Mouse (Mus musculus): Measurements from ENCODE around the gene Sufu.

Gene Sufu

DNA sequence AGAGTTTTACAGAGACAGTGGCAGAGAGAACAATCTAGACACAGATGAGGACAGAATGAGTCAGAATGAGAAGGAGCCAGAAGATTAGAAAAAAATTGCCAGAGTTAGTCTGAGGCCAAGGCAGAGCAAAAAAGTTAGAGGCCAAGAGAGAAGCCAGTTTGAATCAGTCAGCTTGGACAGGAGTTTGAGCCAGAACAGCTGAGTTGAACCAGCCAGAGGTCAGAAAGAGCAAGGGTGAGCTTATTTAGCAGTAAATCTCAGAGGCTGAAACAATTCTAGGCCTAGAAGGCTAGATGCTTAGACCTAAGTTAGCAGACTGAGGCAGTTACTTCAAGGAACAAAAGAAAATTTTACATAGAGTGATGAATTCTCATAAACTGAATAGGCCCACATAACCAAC, 32.6 kb downstream of the Sufu start:
- DNase-seq (ENCODE audit: low spot score in 2 of 2): no peak

DNA sequence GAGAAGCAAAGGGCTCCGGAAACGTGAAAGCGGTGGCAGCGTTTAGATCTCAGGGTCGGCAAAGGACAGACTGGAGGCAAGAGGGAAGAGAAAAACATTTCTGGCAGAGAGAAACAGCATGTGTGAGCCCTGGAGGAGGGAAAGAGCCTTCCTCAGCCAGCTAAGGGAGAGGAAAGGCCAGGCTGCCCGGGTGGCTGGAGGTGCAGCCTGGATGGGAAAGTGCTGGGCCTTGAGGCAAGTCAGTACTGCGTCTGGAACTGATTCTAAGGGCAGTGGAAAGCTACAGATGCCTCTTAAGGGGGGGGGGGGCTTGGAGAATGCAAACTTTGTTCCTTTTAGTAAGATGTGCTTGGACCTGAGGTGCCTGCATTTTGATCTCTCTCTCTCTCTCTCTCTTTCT, 37.0 kb downstream of the Sufu start:
- no peak for DNase-seq (ENCODE audit: low spot score in 2 of 2)

DNA sequence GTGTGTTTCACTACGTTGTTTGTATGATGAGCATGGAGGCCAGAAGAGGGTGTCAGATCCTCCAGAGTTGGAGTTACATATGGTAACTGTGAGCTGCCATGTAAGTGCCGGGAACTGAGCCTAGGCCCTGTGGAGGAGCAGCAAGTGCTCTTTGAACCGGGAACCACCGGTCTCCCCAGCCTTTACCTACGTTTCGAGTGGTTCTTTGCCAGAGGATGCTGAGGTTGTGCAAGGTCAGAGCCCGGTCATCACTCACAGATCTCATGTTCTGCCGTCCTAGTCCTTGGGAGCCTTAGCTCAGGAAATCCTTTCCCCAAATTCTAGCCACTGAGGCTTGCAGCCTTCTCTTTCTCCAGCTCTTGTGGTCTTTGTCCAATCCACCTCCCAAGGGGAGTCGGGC, 37.5 kb downstream of the Sufu start:
- DNase-seq (ENCODE audit: low spot score in 2 of 2): no peak

DNA sequence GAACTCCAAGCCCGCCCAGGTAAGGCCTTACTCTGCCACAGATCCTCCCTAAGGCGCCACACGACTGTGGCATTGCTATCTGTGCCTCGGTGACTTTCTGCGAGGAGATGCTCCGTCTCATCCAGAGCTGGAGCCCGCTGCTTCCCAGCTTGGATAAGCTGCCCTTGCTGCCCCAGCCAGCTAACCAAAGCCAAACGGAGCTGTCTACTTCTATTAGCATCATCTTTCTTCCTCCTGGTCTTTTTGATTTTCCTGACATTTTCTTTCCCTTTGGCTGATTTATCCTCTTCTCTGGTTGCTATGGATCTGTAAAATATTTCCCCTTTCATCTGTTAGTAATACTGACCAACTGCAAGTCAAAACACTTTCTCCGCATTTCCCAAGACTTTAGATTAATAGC, 37.9 kb downstream of the Sufu start:
- no peak for DNase-seq (ENCODE audit: low spot score in 2 of 2)

DNA sequence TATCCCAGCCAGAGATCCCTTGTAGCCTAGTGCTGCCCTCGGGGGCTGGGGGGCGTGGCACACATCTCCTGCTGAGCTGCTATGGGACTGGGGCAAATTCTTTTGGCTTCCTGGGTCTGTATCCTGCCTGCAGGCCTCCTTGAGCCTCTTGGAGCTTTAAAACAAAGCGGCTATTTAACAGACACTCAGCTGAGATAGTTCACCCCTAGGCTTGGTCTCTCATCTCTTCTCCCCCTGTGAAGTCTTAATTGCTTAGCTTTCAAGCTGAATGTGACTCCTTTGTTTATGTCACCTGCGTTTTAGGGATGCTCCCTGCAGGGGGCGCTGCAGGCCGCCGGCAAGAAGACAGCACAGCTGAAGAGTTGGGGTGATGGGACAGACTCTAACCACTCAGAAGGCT, 38.8 kb downstream of the Sufu start:
- DNase-seq (ENCODE audit: low spot score in 2 of 2): no peak

DNA sequence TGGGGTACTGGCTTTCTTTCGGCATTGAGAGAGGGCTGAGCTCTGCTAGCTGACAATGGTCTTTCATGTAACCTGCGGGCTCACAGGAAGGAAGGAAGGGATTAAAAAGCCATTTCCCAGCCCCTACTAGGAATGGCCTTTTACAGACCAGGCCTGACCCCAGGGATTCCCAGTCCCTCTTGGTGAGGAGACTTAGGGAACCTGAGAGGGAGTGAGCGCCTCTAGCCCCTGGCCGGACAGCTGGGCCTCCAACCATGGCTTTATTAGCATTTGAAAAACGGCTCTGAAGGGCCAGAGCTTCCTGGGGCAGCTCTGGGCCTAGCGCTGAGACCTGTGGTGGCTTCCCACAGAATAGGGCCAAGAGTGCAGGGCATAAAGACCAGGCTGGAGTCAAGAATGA, 46.8 kb downstream of the Sufu start:
- DNase-seq (ENCODE audit: low spot score in 2 of 2): no peak

DNA sequence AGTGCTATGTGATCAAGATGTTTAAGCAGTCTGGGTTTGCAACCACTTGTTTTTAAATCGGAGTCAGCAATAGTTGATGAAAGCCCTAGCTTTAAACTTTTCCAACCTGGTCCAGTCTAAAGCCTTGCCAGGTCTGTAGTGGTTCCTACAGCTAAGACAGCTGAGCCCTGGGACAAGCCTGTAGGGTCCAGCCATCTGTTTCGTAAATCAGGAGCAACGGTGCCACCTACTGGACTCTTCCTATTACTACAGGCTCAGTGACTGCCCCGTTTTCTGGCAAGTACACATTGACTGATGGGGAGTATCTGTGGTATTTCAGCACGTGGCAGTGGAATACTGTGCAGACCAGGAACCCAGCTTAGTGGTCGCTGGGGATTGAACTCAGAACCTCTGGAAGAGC, 47.5 kb downstream of the Sufu start:
- peak; percentile 55 to 74 for DNase-seq (ENCODE audit: low spot score in 2 of 2)

DNA sequence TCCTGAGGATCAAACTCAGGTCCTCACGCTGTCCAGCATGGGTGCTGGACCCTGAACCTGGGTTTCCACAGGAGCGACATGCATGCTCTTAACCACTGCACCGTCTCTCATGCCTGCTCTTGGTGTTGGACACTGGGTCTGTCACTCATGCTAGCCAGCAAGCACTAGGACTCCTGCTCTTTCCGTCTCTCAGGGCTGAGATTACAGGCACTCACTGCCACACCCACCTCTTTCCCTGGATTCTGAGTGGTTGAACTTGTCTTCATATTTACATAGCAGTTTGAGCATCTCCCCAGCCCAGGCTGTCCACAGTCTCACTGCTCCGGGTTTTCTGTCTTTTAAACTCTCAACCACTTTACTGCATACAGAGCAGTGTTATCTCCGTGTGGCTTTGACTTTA, 48.9 kb downstream of the Sufu start:
- DNase-seq (ENCODE audit: low spot score in 2 of 2): no peak

DNA sequence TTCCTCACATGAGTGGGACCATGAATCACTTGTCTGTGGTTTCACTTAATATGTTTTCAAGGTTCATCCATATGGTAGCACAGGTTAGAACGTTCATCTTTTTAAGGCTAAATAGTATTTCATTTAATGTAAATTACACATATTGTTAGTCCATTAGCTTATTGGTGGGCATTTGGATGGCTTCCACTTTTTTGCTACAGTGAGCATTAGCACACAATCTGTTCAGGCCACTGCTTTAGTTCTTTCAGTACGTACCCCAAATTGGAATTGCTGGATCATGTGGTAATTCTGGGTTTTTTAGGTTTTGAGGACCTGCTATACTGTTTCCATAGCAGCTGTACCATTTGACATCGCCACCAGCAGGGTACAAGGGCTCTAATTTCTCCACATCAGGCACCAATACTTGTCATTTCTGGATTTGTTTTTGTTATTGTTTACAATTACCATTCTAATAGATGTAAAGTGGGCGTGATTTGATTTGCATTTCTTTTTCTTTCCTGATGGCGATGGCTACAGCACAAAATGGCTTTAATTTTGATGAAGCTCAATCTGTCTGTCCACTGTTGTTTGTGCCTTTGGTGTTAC, 49.8 kb downstream of the Sufu start:
- DNase-seq (ENCODE audit: low spot score in 2 of 2): no peak

DNA sequence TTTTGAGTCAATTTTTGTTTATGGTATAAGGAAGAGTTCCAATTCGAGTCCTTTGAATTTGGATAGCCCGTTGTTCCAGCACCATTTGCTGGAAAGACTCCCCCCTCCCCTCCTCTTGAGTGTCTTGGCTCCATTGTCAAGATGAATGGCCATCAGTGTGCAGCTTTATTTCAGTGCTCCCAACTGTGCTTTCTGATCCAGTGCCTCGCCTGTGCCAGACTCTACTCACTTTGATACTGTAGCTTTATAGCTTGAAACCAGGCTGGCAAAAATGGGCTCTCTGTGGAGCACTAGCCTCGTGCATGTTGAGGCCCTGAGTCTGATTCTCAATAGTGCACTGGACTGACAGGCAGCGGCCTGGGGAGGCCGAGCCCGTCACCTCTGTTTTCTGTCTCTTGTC, 50.4 kb downstream of the Sufu start:
- no peak for DNase-seq (ENCODE audit: low spot score in 2 of 2)

DNA sequence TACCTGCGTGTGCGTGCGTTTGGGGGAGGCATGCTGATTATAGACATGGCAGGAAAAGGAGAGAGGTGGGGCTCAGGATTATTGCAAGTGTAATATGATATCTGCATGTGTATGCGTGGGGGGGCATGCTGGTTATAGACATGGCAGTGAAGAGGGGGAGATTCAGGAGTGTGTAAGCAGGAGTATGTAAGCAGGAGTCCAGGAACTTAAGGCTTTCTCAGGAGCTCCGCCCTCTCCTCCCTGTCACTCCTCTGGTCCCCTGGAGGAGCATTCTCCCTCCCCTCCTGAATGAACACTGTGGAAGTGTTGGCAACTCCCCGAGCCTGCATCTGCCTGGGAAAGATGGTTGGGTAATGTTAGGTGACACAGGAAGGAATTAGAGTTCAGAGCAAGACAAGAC, 51.2 kb downstream of the Sufu start:
- DNase-seq (ENCODE audit: low spot score in 2 of 2): no peak

DNA sequence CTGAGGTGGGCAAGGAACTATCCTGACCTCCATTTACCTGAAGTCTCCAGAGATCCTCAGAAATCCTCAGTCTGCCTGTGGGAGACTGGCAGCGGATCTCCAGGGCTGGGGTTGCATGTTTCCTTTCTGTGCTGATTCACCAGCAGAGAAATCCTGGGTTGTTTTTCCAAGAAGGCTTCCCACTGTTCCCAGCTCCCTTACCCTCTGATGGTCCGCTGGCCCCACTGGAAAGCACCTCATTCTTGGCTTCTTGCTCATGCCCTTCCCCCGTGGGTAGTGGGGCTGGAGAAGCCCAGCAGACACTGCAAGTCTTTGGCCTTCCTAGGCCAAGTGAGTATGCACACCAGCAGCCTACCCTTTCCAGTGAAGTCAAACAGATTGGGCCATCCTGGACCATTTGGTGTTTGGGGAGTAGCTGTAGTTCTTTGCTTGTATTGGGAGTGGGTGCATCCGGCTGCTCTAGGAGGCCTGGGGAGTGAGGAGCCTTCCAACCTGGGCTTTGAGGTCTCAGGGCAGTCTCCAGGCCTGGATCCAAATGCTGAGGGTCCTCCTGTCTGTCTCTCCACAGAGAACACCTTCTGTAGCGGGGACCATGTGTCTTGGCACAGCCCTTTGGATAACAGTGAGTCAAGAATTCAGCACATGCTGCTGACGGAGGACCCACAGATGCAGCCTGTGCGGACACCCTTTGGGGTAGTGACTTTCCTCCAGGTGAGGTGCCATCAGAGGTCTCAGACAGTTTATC, 52.7 kb downstream of the Sufu start:
- DNase-seq (ENCODE audit: low spot score in 2 of 2): no peak

DNA sequence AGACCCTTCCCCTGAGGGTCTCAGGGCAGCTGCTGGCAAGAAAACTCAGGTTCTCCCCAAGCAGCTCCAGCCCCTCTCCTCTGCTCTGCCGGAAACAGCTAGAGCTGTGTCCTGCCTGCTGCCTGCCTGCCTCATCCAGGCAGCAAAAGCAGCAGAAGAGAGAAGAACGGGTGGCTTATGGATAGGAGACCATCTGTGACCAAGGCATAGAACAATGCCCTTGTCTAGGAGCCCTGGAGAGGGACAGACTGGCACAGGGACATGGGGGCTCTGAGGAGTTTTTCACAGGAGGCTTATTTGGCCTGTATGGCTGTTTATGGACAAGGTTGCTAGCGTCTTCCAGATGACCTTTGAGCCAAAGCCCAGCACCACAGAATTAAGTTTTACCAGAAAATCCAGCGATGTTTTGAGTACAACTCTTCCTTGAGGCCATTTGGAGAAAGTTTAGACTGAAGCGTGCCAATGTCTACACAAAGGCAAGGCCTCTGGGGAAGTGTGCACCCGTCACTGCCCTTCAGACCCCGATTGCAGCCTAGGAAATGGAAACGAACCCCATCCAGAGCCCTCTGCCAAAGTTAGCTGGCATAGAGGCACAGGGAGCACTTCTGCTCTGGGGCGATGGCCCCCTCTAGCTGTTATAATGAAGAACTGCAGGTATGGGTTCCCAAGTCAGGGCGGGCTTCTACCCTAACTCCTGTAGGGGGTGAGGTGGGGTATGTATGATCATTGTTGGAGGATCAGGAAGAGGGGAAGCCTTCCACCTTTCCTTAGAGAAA, 55.5 kb downstream of the Sufu start:
- peak in 1 of 2 experiments; percentile 28 for DNase-seq (ENCODE audit: low spot score in 2 of 2)

DNA sequence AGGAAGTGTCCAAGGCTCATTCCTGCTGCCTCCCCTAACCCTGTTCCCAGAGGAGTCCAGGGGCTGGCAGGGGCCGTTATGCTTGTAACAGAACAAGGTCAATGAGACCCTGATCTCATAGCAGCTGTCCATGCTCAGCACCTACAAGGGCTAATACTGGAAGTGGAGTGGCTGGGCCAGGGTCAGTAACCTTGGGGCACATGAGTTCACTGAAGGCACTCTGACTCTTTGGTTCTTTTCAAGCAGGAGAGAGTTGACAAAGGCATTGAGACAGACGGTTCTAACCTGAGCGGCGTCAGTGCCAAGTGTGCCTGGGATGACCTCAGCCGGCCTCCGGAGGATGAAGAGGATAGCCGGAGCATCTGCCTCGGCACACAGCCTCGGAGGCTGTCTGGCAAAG, 56.2 kb downstream of the Sufu start:
- DNase-seq (ENCODE audit: low spot score in 2 of 2): no peak

DNA sequence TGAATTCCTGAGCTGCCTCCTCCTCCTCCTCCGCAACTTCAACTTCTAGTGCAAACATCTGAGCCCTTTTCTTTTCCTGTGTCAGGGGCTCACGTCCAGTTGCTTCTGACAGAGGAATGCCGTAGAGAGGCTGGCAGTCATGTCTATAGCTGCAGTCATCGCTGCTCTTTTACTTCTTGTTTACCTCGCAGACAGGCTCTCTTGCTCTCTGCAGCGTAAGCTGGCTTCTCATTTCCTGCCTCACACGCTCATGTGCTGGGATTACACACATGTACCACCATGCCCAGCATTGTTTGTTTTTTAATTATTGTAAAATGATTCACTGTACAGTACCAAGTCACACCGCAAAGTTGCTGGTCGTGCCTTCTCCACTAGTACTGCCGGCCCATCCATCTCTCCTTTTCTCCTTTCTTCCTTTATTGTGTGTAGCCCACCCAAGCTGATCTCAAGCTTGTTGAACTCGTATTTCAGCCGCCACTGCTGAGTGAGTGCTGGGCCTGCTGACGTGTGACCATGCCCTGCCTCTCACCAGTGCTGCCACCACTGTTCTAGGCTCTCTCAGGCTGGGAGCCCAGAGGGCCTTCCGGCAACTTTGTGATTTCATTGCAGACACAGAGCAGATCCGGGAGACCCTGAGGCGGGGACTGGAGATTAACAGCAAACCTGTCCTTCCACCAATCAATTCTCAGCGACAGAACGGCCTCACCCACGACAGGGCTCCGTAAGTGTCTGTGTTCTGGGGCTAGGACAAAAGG, 57.6 kb downstream of the Sufu start:
- no peak for DNase-seq (ENCODE audit: low spot score in 2 of 2)

DNA sequence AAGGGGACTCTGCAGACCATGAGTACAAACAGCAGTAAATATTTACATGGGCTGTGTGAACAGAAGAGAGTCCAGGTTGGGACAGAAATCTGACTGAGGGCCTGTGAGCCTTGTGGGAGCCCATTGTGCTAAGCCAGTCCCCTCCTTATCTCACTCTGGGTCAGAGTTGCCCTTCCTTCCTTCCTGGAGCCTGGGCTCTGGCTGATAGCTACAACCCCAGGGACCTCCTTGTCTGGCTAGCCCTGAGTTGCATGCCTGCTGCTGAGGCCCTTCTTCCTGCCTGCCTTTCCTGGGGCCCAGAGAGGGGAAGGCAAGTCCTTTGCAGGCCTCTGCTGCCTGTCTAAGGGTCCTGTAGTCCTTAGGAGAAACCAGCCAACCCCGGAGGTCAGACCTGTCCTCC, 58.3 kb downstream of the Sufu start:
- DNase-seq (ENCODE audit: low spot score in 2 of 2): no peak

DNA sequence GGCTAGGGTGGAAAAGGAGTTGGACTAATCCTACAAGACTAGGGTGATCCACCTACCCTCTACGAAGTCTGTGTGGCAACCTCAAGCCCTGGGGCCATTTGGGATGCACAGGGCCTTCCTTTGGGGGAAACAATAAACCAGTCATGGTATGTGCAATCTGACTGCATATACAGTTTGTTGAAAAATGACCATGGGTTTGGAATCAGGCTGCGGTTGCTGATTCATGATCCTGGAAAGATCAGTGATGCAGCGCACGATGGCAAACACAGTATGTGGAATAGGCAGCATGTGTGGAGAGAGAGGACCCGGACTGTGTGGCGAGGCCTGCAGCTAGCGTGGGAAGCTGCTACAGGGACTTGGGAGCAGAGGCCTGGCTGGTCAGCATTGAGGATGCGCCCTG, 58.9 kb downstream of the Sufu start:
- DNase-seq (ENCODE audit: low spot score in 2 of 2): no peak

DNA sequence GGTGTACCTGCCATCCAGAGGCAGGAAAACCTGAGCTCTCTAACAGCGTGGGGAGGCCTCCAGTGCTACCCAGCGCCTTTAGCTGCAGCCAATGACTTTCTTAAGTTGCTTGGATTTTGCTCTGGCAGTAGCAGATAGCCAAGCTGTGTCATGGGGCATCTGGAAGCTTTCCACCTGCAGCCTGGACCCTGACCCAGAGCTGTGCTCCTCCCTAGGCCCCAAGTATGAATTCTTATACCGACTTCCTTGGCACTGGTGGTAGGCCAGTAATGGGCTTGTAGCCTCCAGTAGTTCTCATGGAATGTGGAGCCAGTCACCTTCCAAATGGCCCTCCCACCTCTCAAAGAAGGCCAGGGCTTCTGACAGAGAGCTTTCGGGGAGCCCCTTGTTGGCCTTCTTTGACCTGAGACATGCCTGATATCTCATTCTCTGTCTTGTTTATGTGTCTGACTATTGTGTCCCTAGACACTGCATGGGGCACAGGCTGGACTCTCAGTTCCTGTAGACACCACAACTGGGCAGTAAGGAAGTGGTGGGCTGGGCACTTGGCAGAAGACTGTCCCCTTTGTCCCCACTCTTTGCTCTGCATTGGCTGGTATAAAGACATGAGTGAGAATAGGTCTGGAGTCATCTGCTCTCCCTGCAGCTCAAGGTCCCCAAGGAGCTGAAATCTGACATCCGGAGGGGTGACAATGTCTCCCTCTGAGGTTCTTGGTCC, 59.5 kb downstream of the Sufu start:
- DNase-seq (ENCODE audit: low spot score in 2 of 2): no peak

DNA sequence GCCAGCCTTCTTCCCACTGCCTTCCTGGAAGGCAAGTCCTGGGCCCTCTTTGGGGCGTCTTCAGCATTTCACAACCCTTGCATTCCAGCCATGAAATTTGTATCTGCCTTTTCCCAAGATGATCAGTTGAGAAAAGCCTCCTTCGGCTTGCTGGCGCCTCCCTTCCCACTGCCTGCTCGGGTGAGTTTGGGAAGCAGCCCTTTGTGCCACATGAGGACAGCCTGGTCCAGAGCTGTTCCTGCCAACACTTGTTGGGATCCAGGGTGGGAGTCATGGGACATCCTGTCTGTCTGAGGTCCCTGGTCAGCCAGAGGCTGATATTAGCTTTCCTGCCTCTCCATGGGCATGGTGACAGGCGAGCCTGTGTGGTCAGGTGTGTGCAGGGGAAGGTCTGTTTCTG, 61.1 kb downstream of the Sufu start:
- no peak for DNase-seq (ENCODE audit: low spot score in 2 of 2)

DNA sequence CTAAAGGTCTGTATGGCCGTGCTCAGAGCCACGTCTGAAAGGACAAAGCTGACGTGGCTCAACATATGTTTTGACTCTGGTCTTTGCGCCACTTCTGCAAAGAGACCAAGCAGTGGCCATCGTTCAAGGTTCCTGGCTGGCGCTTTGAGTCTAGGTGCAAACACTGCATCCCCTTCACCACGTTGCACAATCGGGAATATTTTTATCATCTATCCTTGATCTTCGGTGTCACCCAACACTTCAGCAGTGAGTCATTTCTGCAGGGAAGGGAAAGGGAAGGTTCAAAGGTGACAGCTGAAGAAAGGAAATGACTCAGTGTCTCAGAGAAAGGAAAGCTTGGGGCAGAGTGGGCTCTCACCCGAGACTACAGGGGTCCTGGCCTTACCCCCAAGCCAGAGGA, 62.6 kb downstream of the Sufu start:
- no peak for DNase-seq (ENCODE audit: low spot score in 2 of 2)

DNA sequence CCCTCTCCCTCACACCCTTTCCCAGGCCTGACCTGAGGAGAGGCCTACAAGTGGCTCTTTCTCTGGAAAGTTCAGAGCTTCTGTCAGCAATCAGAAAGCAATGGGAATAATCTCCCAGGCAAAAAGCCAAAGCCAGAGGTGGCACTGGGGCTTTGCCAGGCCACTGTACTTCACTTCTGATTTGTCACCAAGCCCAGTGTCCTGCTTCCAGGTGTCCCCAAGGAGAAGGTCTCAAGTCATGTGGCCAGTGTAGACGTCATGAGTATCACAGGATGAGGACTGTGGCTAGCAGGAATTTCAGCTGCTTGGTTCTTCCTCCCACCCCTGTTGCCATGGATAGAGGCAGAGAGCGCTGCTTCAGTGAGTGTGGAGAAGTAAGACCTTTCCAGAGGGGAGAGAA, 63.2 kb downstream of the Sufu start:
- DNase-seq (ENCODE audit: low spot score in 2 of 2): no peak

DNA sequence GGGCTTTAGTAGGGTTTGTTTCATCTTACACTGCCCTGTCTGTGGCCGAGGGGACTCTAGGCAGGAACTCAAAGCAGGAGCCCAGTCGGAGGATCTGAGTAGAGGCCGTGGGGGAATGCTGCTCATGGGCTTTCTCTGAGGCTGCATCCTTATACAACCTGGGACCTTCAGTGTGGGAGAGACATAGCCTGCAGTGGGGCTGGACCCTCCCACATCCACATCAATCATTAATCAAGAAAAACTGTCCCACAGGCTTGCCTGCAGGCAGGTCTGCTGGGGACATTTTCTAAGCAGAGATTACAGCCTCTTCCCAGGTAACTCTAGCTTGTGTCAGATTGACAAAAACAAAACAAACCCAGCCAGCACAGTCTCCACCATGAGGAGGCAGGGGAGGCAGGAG, 65.9 kb downstream of the Sufu start:
- DNase-seq (ENCODE audit: low spot score in 2 of 2): no peak
